Mouse (Mus musculus): ENCODE measurements at regions not wholly inside any gene's neighbourhood (a gene's known extent, or its start where the extent isn't known, plus 50 kb on each side); places are given as distances from the start of the nearest gene placed in this dataset.

- peak; percentile 21 for DNase-seq
Observed at GRCm38 (mm10) chr12:99097618-99098066, 177.3 kb downstream of the Ttc8 start.

- DNase-seq = no peak
Observed at GRCm38 (mm10) chr12:99099881-99100280, 179.5 kb downstream of the Ttc8 start.

GRCm38 (mm10) chr12:99108616-99109015 is 188.2 kb downstream of the Ttc8 start:
- no peak for DNase-seq

DNA sequence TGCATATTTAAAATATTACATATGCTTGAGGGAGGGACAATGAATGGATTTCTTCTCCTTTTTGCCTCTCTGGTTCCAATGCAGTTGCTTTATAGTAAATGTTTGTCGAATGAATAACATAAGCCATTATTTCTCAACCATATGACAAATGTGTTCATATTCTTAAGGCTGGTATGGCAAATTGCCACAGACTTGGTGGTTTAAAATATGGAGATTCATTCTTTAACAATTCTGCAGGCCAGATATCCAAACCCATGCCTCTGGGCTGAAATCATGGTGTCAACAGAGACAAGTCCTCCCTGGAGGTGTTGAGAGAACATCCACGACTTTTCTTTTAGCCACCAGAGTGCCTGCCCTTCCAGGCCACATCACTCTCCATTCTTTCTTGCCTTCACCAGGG is 193.4 kb downstream of the Ttc8 start:
- DNase-seq = no peak

- peak; percentile 7 for DNase-seq
Observed at GRCm38 (mm10) chr12:99116491-99116890, 196.1 kb downstream of the Ttc8 start.

GRCm38 (mm10) chr12:99118381-99119115 is 198.2 kb downstream of the Ttc8 start:
- no peak for DNase-seq

DNA sequence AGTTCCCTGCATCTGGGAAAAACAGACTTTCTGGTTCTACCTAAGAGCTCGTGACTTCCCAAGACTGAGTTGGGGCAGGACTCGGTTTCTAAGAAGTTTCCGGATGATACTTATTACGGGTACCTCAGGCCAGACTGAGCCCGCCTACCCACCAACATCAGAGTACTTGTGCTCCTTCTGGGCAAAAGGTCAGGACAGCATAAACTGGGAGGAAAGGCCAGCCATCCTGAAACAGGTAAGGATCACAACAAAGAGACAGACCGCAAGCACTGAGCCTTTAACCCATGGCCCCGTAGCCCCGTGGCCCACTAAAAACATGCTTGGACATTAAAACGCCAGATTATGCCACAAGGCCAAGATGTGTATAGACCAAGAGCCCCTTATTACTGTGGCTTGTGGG is 199.6 kb downstream of the Ttc8 start:
- DNase-seq = no peak

DNA sequence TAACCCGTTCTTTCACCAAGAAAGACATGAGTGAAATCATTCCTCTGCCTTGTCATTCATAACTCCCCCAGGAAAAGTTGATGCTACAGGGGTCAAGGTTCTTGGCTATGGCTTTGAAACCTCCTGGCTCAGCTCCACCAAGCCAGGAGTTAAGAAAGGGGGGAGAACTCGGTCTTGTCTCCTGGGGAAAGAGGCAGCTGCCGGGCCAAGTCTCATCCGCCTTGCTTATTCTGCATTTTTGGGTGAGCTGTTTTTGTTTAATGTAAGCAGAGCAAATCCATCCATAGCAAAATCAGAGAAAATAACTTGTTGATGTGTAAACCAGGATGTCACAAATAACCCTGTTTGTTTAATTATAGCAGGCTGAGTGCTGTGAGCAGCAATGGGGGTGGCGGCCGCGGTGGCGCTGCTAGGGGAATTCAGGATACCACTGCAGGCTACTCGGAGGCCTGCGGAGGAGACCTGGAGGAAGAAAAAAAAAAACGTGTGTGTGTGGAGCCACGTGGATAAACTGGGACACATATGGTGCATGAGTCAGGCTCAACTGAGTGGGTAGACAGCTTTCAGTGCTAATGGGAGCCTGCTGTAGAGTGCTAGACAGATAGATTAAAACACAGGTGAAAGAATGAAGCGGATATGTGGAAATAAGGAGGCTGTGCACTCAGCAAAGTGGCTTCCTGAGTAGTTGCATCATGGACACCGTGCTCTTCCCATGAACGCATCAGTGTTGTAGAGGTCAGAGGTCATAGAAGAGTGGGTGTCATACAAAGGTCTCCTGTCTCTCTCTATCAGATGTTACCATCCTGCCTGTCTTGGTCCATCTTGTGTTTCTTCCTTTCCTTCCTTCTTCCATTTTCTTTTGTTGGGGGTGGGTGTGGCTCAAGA is 203.5 kb downstream of the Ttc8 start:
- no peak for DNase-seq

DNA sequence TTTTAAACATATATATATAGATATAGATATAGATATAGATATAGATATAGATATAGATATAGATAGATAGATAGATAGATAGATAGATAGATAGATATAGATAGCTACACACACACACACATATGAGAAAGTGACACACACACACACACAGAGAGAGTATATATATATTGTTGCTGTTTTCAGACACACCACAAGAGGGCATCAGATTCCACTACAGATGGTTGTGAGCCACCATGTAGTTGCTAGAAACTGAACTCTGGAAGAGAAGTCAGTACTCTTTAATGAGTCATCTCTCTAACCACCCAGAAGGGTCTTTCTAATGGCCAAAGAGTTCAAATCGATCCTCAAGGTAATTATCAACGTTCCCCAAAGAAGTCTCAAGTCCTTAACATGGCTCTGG is 205.8 kb downstream of the Ttc8 start:
- DNase-seq = no peak

All from kidney, adult 11 months (tissue).